Mouse (Mus musculus) thymus, adult 2 months (tissue): ENCODE measurements at regions not wholly inside any gene's neighbourhood (a gene's known extent, or its start where the extent isn't known, plus 50 kb on each side); places are given as distances from the start of the nearest gene placed in this dataset.
"Not testable (repeated sequence)": the region's sequence is repeated elsewhere in the genome, so short reads cannot be mapped to it uniquely, and the experiment has no call there.

ENCODE experiments used
- DNase-seq: peaks from one replicate; pipeline ENCODE4 v3.0.0; 2021
- H3K27ac ChIP-seq: fragments of 200-500 bp; 2 replicates; pipeline ENCODE4 v1.5.1; 2012; ENCODE audit warnings: low read length, control low read depth; ENCODE audit not compliant: control insufficient read depth, insufficient read depth
- H3K27me3 ChIP-seq: fragments of 200-500 bp; 2 replicates; pipeline ENCODE4 v1.6.1; 2012; ENCODE audit warnings: mild to moderate bottlenecking, low read length, moderate library complexity, mixed read lengths; ENCODE audit not compliant: control insufficient read depth, insufficient read depth
- H3K36me3 ChIP-seq: fragments of 200-500 bp; 2 replicates; pipeline ENCODE4 v1.6.1; 2012; ENCODE audit warnings: mild to moderate bottlenecking, low read length, moderate library complexity; ENCODE audit not compliant: control insufficient read depth, insufficient read depth
- H3K4me1 ChIP-seq: fragments of 200-500 bp; replicated peaks from 2 replicates; pipeline ENCODE4 v1.6.1; 2012; ENCODE audit warnings: low read length; ENCODE audit not compliant: control insufficient read depth, insufficient read depth
- H3K4me3 ChIP-seq: fragments of 200-500 bp; 2 replicates; pipeline ENCODE4 v1.5.1; 2012; ENCODE audit warnings: mild to moderate bottlenecking, low read length, control low read depth, moderate library complexity; ENCODE audit not compliant: control insufficient read depth, insufficient read depth
- CTCF ChIP-seq: fragments of 200-500 bp; IDR thresholded peaks from 2 replicates; pipeline ENCODE4 v1.5.1; 2012; ENCODE audit warnings: mild to moderate bottlenecking, control low read depth, low read length, moderate library complexity, borderline replicate concordance; ENCODE audit not compliant: control insufficient read depth, poor library complexity, insufficient read depth; ENCODE audit errors: extremely low read depth
- POLR2A ChIP-seq: fragments of 200-500 bp; IDR thresholded peaks from 2 replicates; pipeline ENCODE4 v1.6.1; 2012; ENCODE audit warnings: mild to moderate bottlenecking, low read length, control low read depth, moderate library complexity; ENCODE audit not compliant: control insufficient read depth, poor library complexity, insufficient read depth; ENCODE audit errors: extremely low read depth
- WGBS: fragments of 180-500 bp; shearing (Covaris S2); methylation state at CpG from one replicate; pipeline ENCODE4 v1.1.7; 2018; 5-methylcytosine and 5-hydroxymethylcytosine counted together

- no peak for TF ChIP-seq POLR2A
- TF ChIP-seq CTCF = no peak
- WGBS = 88% methylated on average over 1 of the region's 1 CpGs
- no peak for DNase-seq
- H3K27me3 ChIP-seq = no peaks in the 10 kb centered on the region
- no peak overlapping the region for H3K4me3 ChIP-seq
- H3K27ac ChIP-seq = no peak overlapping the region
- no peaks in the 10 kb centered on the region for H3K4me1 ChIP-seq
- no peaks in the 10 kb centered on the region for H3K36me3 ChIP-seq
These were observed 464.8 kb downstream of the Gja1 start for GRCm38 (mm10) chr10:56841973-56842372.

GRCm38 (mm10) chr10:56852484-56852883 is 475.4 kb downstream of the Gja1 start:
- no peak for TF ChIP-seq POLR2A
- no peak for TF ChIP-seq CTCF
- no peak overlapping the region for H3K4me3 ChIP-seq
- no peak overlapping the region for H3K27ac ChIP-seq
- H3K36me3 ChIP-seq = no peaks in the 10 kb centered on the region
- no peaks in the 10 kb centered on the region for H3K27me3 ChIP-seq
- no peak for DNase-seq
- 15% methylated on average over 2 of the region's 2 CpGs for WGBS
- no peaks in the 10 kb centered on the region for H3K4me1 ChIP-seq

- no peak overlapping the region for H3K27ac ChIP-seq
- WGBS = 67% methylated on average over 6 of the region's 6 CpGs
- H3K4me1 ChIP-seq = no peaks in the 10 kb centered on the region
- no peaks in the 10 kb centered on the region for H3K27me3 ChIP-seq
- TF ChIP-seq CTCF = no peak
- no peak for TF ChIP-seq POLR2A
- DNase-seq = no peak
- H3K4me3 ChIP-seq = no peak overlapping the region
- H3K36me3 ChIP-seq = no peaks in the 10 kb centered on the region
These were observed 479.1 kb downstream of the Gja1 start for GRCm38 (mm10) chr10:56856186-56856585.

GRCm38 (mm10) chr10:56879744-56880143 is 502.6 kb downstream of the Gja1 start:
- 22% methylated on average over 7 of the region's 7 CpGs for WGBS
- no peak for TF ChIP-seq POLR2A
- no peak for TF ChIP-seq CTCF
- H3K27ac ChIP-seq = no peak overlapping the region
- DNase-seq = no peak
- H3K36me3 ChIP-seq = no peaks in the 10 kb centered on the region
- H3K27me3 ChIP-seq = no peaks in the 10 kb centered on the region
- no peak overlapping the region for H3K4me3 ChIP-seq
- no peaks in the 10 kb centered on the region; the same call in 1 of the 2 replicates for H3K4me1 ChIP-seq

- Histone ChIP-seq H3K36me3 (no peaks in the 10 kb centered on the region), H3K27me3 (no peaks in the 10 kb centered on the region), H3K4me1 (no peaks in the 10 kb centered on the region; the same call in 1 of the 2 replicates), H3K27ac (no peak overlapping the region), H3K4me3 (no peak overlapping the region)
- TF ChIP-seq POLR2A = no peak
- no peak for TF ChIP-seq CTCF
- WGBS = 50% methylated on average over 12 of the region's 12 CpGs
- no peak for DNase-seq
These were observed 503.0 kb downstream of the Gja1 start for GRCm38 (mm10) chr10:56880154-56880591.

GRCm38 (mm10) chr10:56884456-56885410 is 507.6 kb downstream of the Gja1 start:
- DNase-seq = no peak
- 87% methylated on average over 4 of the region's 4 CpGs for WGBS
- Histone ChIP-seq H3K27ac (no peak overlapping the region), H3K4me1 (no peaks in the 10 kb centered on the region; the same call in 1 of the 2 replicates), H3K4me3 (no peak overlapping the region), H3K36me3 (no peaks in the 10 kb centered on the region), H3K27me3 (no peaks in the 10 kb centered on the region)
- no peak for TF ChIP-seq POLR2A
- TF ChIP-seq CTCF = no peak

GRCm38 (mm10) chr10:56891530-56891929 is 514.4 kb downstream of the Gja1 start:
- H3K4me1 ChIP-seq, H3K36me3 ChIP-seq, DNase-seq, H3K27me3 ChIP-seq, H3K27ac ChIP-seq, H3K4me3 ChIP-seq: not testable (repeated sequence)
- WGBS = 94% methylated on average over 2 of the region's 2 CpGs
